Mouse (Mus musculus) liver, embryonic 14.5 days (tissue): ENCODE results near the gene Sdr42e1.

Source experiments
- CTCF ChIP-seq: IDR thresholded peaks from 2 replicates; pipeline ENCODE4 v1.5.1; 2016; ENCODE audit warnings: antibody characterized with exemption, low read depth, control low read depth
- EP300 ChIP-seq: IDR thresholded peaks from 2 replicates; pipeline ENCODE4 v1.6.1; 2016; ENCODE audit warnings: antibody characterized with exemption, low read depth

DNA sequence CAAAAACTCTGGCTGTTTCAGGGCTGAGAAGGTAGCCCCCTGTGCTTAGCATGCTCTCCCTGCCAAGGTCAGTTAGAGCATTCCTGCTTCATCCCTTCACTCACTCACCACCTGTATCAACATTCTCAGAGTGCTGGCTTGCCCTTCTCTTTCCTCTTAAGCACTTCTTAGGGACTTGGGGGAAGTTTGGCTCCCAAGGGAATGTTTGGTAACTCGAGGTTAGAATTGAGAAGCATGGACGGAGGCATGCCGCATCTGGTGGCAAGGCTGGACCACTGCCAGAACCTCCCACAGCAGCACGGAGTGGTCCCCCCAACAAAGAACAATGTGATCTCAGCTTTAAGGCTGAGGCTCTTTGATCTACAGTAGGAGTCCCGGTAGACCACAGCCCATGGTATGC lies 38.7 kb upstream of the Sdr42e1 start:
- TF ChIP-seq CTCF (no peak), EP300 (no peak)
